Mouse (Mus musculus): Measurements from ENCODE around the gene Fgf2. TPM values are rescaled to one million over a fixed set of nuclear protein-coding genes. Genes with fewer than 3 reads are reported as not detected.

Fgf2 gene
- total RNA-seq, 2 experiments from 2014 or later: 1.9 to 4.4 TPM

Other genes starting within 250 kb of the Fgf2 start
- gene Il2, start 222.4 kb upstream of the Fgf2 start, total RNA-seq (2021): not detected
- not detected for gene Il21, start 115.7 kb upstream of the Fgf2 start, total RNA-seq (2021)
- 1 to 10 TPM; 4.0 to 4.5 TPM for gene Bbs12, start 35.8 kb upstream of the Fgf2 start, total RNA-seq (2021)
- 1 to 10 TPM; 4.1 to 4.8 TPM for gene Cetn4, start 35.6 kb upstream of the Fgf2 start, total RNA-seq (2021)
- 10 to 100 TPM; 17.8 to 24.8 TPM for gene Spata5, start 71.5 kb downstream of the Fgf2 start, total RNA-seq (2021)
- gene Nudt6, start 71.9 kb downstream of the Fgf2 start, total RNA-seq (2021): 1 to 10 TPM; 8.1 to 8.8 TPM